Mouse (Mus musculus) hindbrain, embryonic 16.5 days (tissue): ENCODE results near the gene Gm48551. TPM values are rescaled to one million over a fixed set of nuclear protein-coding genes. Genes with fewer than 3 reads are reported as not detected.
A peak's percentile ranks its signal among the peaks of the same experiment; 100 is the strongest.

Source experiments
- ATAC-seq: fragments of 200-750 bp; cut with Nextera tagmentation; 2 replicates; pipeline ENCODE4 v1.8.0; 2017; ENCODE audit warnings: moderate TSS enrichment, moderate library complexity
- H3K27ac ChIP-seq: fragments of 300-500 bp; sonication (generic); 2 replicates; pipeline ENCODE4 v1.5.1; 2014; ENCODE audit warnings: low read depth, mild to moderate bottlenecking, control low read depth, low read length, moderate library complexity
- H3K27me3 ChIP-seq: fragments of 300-500 bp; sonication (generic); replicated peaks from 2 replicates; pipeline ENCODE4 v1.6.1; 2014; ENCODE audit warnings: low read length; ENCODE audit not compliant: control insufficient read depth, insufficient read depth
- H3K36me3 ChIP-seq: fragments of 300-500 bp; sonication (generic); 2 replicates; pipeline ENCODE4 v1.6.1; 2014; ENCODE audit warnings: mild to moderate bottlenecking, low read length, moderate library complexity, mixed read lengths; ENCODE audit not compliant: control insufficient read depth, insufficient read depth
- H3K4me1 ChIP-seq: fragments of 300-500 bp; sonication (generic); 2 replicates; pipeline ENCODE4 v1.6.1; 2014; ENCODE audit warnings: low read depth, low read length; ENCODE audit not compliant: control insufficient read depth, insufficient read depth
- H3K4me2 ChIP-seq: fragments of 300-500 bp; sonication (generic); 2 replicates; pipeline ENCODE4 v1.6.1; 2014; ENCODE audit warnings: mild to moderate bottlenecking, low read length, control low read depth, moderate library complexity
- H3K4me3 ChIP-seq: fragments of 300-500 bp; sonication (generic); 2 replicates; pipeline ENCODE4 v1.5.1; 2014; ENCODE audit warnings: mild to moderate bottlenecking, low read length, control low read depth, moderate library complexity
- H3K9ac ChIP-seq: fragments of 300-500 bp; sonication (generic); 2 replicates; pipeline ENCODE4 v1.6.1; 2014; ENCODE audit warnings: low read depth, mild to moderate bottlenecking, control low read depth, low read length, moderate library complexity
- H3K9me3 ChIP-seq: fragments of 300-500 bp; sonication (generic); 2 replicates; pipeline ENCODE4 v1.6.1; 2014; ENCODE audit warnings: mild to moderate bottlenecking, low read length, moderate library complexity; ENCODE audit not compliant: control insufficient read depth
- WGBS: fragments of 180-500 bp; shearing (Covaris S2); extraction: QIAGEN DNeasy Blood & Tissue Kit; methylation state at CpG from one replicate; pipeline ENCODE4 v1.1.7; 2014; 5-methylcytosine and 5-hydroxymethylcytosine counted together
- polyA plus RNA-seq: library from polyadenylated mRNA; unstranded; fragments of >200 nt; fragmentation: Nextera tagmentation; extraction: Ambion mirVana; gene quantifications from 2 replicates; pipeline ENCODE4 v1.2.1, GENCODE M21; 2015

Gene Gm48551
- polyA plus RNA-seq, 1 experiment from 2014 or later = 7.9 TPM

DNA sequence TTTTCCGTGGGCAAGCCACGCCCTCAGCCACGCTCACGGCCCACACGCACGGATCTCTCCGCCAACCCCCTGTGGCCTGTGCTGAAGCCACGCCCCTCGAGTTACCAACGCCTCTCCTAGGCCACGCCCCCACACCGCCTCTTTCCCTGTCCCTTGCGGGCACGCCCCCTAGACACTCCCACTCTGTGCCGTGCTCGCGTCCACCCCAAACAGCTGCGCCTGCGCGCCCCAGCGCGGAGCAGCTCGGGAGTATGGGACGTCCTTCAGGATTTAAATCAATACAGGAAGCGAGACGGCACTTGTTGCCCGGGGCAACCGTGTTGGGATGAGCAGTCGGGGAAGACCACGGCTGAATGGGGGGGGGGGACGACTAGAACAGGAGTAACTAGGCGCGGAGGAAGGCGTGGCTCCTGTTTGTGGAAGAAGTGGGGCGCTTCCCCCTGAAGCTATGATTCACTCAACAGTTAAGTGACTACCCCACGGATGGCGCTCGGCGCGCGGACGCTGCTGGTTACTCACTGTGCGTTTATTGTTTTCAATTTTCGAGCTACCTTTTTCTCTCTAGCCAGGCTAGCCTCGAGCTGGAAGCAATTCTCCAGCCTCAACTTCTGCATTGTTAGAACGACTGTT lies 5.6 kb upstream of the Gm48551 start:
- H3K9ac ChIP-seq = peak overlapping the region; percentile 60
- peak; percentile 96 for ATAC-seq
- no peaks in the 10 kb centered on the region for H3K36me3 ChIP-seq
- peak overlapping the region; percentile 68 for H3K27ac ChIP-seq
- peak overlapping the region; percentile 64 for H3K4me2 ChIP-seq
- WGBS = under 1% methylated on average over 44 of the region's 46 CpGs
- H3K4me3 ChIP-seq = peak overlapping the region; percentile 57
- H3K9me3 ChIP-seq = no peaks in the 10 kb centered on the region
- peaks cover 20% of the 10 kb centered on the region for H3K4me1 ChIP-seq
- H3K27me3 ChIP-seq = no peaks in the 10 kb centered on the region

DNA sequence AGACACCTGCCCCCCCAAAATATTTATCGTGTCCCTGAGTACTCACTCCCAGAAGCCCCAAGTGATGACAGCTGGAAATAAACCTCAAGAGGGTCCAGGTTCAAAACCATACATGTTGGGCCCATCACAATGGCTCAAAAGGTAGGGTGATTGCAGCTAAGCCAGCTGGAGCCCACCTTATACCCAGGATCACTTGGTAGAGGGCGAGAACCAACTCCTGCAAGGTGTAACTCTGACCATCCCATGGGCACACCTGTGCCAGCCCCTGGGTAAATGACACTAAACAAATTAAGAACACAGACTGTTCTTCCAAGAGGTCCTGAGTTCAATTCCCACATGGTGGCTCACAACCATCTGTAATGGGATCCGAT lies 5.1 kb upstream of the Gm48551 start:
- H3K4me2 ChIP-seq = peak overlapping the region; percentile 64
- H3K27me3 ChIP-seq = no peaks in the 10 kb centered on the region
- peak overlapping the region; percentile 57 for H3K4me3 ChIP-seq
- peak overlapping the region; percentile 68; the same call in 1 of the 2 replicates for H3K27ac ChIP-seq
- peaks cover 20% of the 10 kb centered on the region for H3K4me1 ChIP-seq
- peak overlapping the region; percentile 60 for H3K9ac ChIP-seq
- 64% methylated on average over 3 of the region's 3 CpGs for WGBS
- no peaks in the 10 kb centered on the region for H3K36me3 ChIP-seq
- no peaks in the 10 kb centered on the region for H3K9me3 ChIP-seq
- no peak for ATAC-seq

DNA sequence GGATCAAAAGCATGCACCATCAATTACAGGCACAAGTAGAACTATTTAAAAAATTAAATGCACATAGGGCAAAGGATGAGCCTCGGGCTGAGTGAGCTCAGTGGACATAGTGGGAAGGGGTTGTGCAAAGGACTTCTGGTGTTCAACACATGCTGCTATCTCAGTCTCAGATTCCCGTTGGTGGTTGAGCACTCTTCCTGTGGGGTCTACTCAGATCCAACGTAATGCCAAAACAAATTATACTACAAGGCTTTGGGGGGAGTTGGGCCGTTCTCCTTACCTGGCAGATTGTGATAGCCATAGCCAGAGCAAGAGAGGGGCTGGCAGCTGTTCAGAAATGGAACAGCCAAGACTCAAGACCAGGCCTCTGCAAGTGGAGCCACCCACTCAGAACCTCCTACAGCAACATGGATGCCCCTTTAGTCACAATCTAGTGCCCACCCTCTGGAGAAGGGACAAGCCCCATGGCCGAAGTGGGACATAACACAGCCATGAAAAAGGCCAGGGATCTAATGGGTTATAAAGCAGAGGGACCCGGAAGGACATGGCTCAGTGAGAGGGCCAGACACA lies 4.4 kb upstream of the Gm48551 start:
- 96% methylated on average over 6 of the region's 6 CpGs for WGBS

DNA sequence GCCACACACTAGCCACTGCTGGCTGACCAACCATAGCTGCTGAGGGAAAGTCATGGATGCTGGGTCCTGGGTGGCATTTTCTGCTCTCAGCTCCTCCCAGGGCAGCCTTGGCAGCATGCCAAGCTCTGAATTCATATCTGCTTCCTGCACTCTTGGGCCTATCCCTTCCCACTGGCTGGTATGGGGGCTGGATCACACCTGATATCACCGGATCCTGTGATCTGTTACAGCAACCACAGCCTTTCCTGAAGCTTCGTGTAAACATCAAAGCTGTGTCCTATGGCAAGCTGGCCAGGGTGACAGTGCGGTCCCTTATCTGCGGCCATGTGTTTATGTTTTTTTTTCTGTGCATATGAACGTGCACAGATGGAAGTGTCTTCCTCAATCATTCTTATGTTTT lies 2.2 kb upstream of the Gm48551 start:
- Histone ChIP-seq H3K27ac (no peak overlapping the region), H3K27me3 (no peaks in the 10 kb centered on the region), H3K4me3 (no peak overlapping the region), H3K9me3 (no peaks in the 10 kb centered on the region), H3K36me3 (peaks cover 11% of the 10 kb centered on the region; the same call in 1 of the 2 replicates), H3K4me2 (no peak overlapping the region), H3K4me1 (peaks cover 23% of the 10 kb centered on the region), H3K9ac (no peak overlapping the region)
- WGBS = 75% methylated on average over 5 of the region's 5 CpGs
- no peak for ATAC-seq

More for the DNA sequence above, 4.4 kb upstream of the Gm48551 start:
- Histone ChIP-seq H3K4me3 (no peak overlapping the region), H3K36me3 (no peaks in the 10 kb centered on the region), H3K4me1 (peaks cover 21% of the 10 kb centered on the region), H3K4me2 (no peak overlapping the region), H3K9ac (no peak overlapping the region), H3K27ac (no peak overlapping the region), H3K27me3 (no peaks in the 10 kb centered on the region), H3K9me3 (no peaks in the 10 kb centered on the region)
- no peak for ATAC-seq

DNA sequence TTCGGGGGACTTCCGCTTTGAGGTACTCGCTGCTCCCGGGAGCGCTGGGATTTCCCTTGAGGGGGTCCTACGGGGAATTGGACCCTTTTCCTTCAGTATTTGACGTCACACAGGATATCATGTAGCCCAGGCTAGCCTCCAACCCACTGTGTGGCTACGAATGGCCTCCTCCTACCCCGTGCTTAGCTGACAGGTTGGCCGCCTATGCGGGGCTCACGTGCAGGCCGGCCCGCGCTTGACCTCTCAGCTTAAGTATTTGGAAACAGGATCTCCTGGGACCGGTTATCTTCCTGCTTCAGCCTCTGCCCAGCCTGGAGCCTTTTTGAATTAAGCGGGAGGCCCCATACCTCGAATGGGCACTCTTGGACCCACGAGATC lies 328 bp downstream of the Gm48551 start:
- Histone ChIP-seq H3K9me3 (no peaks in the 10 kb centered on the region), H3K4me1 (peaks cover 12% of the 10 kb centered on the region), H3K27ac (peak overlapping the region; percentile 84), H3K4me3 (peak overlapping the region; percentile 92), H3K4me2 (peak overlapping the region; percentile 95), H3K27me3 (no peaks in the 10 kb centered on the region), H3K9ac (peak overlapping the region; percentile 80), H3K36me3 (peaks cover 26% of the 10 kb centered on the region)
- under 1% methylated on average over 19 of the region's 19 CpGs for WGBS
- peak; percentile 26 for ATAC-seq

DNA sequence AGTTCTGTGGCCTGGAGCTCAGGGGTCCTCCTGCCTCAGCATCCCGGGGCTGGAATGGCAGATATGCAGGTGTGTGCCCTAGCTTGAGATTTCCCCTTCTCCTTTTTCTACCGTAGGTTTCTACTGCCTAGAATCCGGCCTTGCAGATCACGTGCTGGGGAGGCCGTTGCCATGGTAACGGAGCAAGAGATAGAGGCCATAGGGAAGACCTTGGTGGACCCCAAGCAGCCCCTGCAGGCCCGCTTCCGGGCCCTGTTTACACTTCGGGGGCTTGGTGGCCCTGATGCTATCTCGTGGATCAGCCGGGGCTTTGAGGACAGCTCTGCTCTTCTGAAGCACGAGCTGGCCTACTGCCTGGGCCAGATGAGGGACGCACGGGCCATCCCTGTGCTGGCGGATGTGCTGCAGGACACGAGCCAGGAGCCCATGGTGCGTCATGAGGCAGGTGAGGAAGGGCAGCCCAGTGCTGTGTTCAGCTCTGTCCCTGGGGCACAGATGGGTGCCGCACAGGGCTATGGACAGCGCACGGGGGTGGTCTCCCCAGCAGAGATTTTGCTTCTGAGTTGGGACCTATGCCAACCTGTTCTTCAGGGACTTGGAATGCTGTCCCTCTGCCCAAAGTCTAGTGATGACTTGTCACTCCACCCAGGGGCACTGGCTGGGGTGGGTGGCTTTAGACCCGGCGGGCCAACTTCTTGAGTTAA lies 1.5 kb downstream of the Gm48551 start:
- Histone ChIP-seq H3K4me3 (no peak overlapping the region), H3K4me2 (peak overlapping the region; percentile 95), H3K9ac (no peak overlapping the region), H3K9me3 (no peaks in the 10 kb centered on the region), H3K27ac (no peak overlapping the region), H3K4me1 (peaks cover 19% of the 10 kb centered on the region), H3K27me3 (no peaks in the 10 kb centered on the region), H3K36me3 (peaks cover 29% of the 10 kb centered on the region)
- 82% methylated on average over 22 of the region's 22 CpGs for WGBS
- no peak for ATAC-seq

DNA sequence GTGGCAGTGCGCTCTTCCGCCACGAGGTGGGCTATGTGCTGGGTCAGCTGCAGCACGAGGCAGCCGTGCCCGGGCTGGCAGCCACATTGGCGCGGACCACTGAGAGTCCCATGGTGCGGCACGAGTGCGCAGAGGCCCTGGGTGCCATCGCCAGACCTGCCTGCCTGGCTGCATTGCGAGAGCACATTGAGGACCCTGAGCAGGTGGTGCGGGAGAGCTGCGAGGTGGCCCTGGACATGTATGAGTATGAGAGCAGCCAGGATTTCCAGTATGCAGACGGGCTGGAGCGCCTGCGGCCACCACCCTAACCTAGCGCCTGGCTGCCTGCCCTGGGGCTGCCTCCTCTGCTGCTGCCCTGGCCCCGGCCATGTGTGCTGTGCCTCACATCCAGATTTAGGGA lies 3.5 kb downstream of the Gm48551 start:
- no peak for ATAC-seq
- Histone ChIP-seq H3K27me3 (no peaks in the 10 kb centered on the region), H3K4me2 (no peak overlapping the region), H3K27ac (no peak overlapping the region), H3K9me3 (no peaks in the 10 kb centered on the region), H3K4me3 (no peak overlapping the region; the same call in 1 of the 2 replicates), H3K36me3 (peaks cover 29% of the 10 kb centered on the region), H3K9ac (no peak overlapping the region), H3K4me1 (peaks cover 19% of the 10 kb centered on the region)
- 96% methylated on average over 18 of the region's 20 CpGs for WGBS

DNA sequence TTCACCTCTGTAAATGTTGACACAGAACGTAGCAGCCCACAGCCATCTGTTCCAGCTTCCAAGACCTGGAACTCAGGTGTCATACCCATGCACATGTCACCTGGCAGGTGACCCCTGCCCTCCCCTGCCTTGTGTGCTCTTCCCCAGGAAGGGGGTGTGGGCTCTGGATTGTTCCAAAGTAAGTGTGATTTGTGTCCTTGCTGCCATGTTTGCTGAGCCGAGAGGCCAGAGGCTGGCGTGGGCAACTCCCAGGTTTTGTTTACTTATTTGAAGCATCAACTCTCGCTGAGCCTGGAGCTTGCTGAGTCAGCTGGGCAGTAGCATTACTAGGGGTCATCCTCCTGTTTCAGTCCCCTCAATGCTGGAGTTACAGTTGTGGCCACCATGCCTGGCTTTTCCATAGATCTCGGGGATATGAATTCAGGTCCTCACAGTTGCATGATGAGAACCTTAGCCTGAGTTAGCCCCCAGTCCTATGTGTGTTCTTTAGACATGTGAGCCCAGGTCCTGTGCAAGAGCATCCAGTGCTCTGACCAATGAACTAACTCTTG lies 4.3 kb downstream of the Gm48551 start, which contains the start of gene Gm48552:
Gene Gm48552 (plus strand): TSS at position 501 of the 551 bp plus-strand sequence.
- no peaks in the 10 kb centered on the region for H3K27me3 ChIP-seq
- peak within 1 kb of the TSS; percentile 48; the same call in 1 of the 2 replicates for H3K27ac ChIP-seq
- H3K4me2 ChIP-seq = no peak within 1 kb of the TSS
- H3K4me3 ChIP-seq = no peak within 1 kb of the TSS
- peaks cover 24% of the 10 kb centered on the region for H3K4me1 ChIP-seq
- H3K9me3 ChIP-seq = no peaks in the 10 kb centered on the region
- 86% methylated on average over 5 of the region's 5 CpGs for WGBS
- ATAC-seq = no peak
- no peak within 1 kb of the TSS for H3K9ac ChIP-seq
- peaks cover 29% of the 10 kb centered on the region for H3K36me3 ChIP-seq

DNA sequence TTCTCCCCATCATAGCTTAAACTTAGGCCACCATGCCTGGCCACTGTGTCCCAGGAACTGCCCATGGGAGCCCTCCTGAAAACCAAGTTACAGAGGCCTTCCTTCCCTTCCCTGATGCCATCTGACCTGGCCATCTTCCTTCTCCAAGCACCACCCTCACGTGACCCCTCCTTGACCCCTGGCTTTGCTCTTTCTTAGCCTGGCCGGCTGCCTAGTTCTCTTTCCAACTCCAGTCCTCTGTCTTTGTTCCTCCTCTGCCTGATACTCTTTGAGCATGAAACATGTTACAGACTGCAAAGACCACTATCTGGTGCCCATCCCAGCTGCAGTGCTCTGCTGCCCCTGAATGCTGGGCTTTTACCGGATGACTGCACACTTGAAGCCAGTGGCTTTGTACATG lies 5.1 kb downstream of the Gm48551 start:
- H3K27me3 ChIP-seq = no peaks in the 10 kb centered on the region
- no peak overlapping the region for H3K9ac ChIP-seq
- H3K27ac ChIP-seq = no peak overlapping the region; the same call in 1 of the 2 replicates
- WGBS = 36% methylated on average over 3 of the region's 3 CpGs
- H3K4me1 ChIP-seq = peaks cover 26% of the 10 kb centered on the region
- ATAC-seq = no peak
- H3K4me2 ChIP-seq = no peak overlapping the region
- no peaks in the 10 kb centered on the region for H3K9me3 ChIP-seq
- H3K4me3 ChIP-seq = no peak overlapping the region
- H3K36me3 ChIP-seq = peaks cover 29% of the 10 kb centered on the region
